Comparison of ENCODE assay signal across 29 mouse cellular contexts in genomic region chr3:99279718-99280117, GRCm38 (mm10). TPM values are rescaled to one million over a fixed set of nuclear protein-coding genes. Genes with fewer than 3 reads are reported as not detected.
"Had no signal": no experiment of that assay in that cellular context is flagged by ENCODE, and none has a peak within 500 bp of the region (broad histone marks: within the 10 kb centered on the region; RNA-seq: fewer than 3 reads in every experiment).

No protein-coding gene starts in this region.

- H3K4me3 ChIP-seq: embryonic facial prominence, embryonic 10.5 days; embryonic facial prominence, embryonic 12.5 days; embryonic facial prominence, embryonic 13.5 days; embryonic facial prominence, embryonic 15.5 days; erythroblast, embryonic 14.5 days; forebrain, embryonic 10.5 days; forebrain, embryonic 12.5 days; forebrain, embryonic 13.5 days; forebrain, embryonic 15.5 days; gastrocnemius, adult 2 months; heart, adult 2 months had no signal

- DNase-seq: cerebellum, adult 8-10 months; cerebellum, adult 9-10 months; cerebellum, adult 9-11 months; cerebellum, postnatal 10 days; cerebellum, postnatal 14 days; cerebellum, postnatal 25 days; cerebellum, postnatal 36 days; embryo, embryonic 11 days; forebrain, postnatal 0 days; gastrocnemius, adult 2 months; gastrocnemius, postnatal 10 days; gastrocnemius, postnatal 14 days; gastrocnemius, postnatal 25 days; gastrocnemius, postnatal 36 days; heart, adult 18-20 months; heart, adult 2 months had no signal

- H3K27me3 ChIP-seq: embryonic facial prominence, embryonic 15.5 days; forebrain, embryonic 15.5 days had no signal

- H3K4me2 ChIP-seq: embryonic facial prominence, embryonic 12.5 days; embryonic facial prominence, embryonic 13.5 days; embryonic facial prominence, embryonic 15.5 days; forebrain, embryonic 12.5 days; forebrain, embryonic 13.5 days; forebrain, embryonic 15.5 days had no signal

- H3K9me3 ChIP-seq: embryonic facial prominence, embryonic 10.5 days; embryonic facial prominence, embryonic 12.5 days; embryonic facial prominence, embryonic 13.5 days; embryonic facial prominence, embryonic 15.5 days; forebrain, embryonic 10.5 days; forebrain, embryonic 12.5 days; forebrain, embryonic 13.5 days; forebrain, embryonic 15.5 days had no signal

- H3K9ac ChIP-seq: embryonic facial prominence, embryonic 12.5 days; embryonic facial prominence, embryonic 13.5 days; embryonic facial prominence, embryonic 15.5 days; forebrain, embryonic 12.5 days; forebrain, embryonic 13.5 days; forebrain, embryonic 15.5 days; forebrain, postnatal 0 days had no signal

- H3K27ac ChIP-seq: embryonic facial prominence, embryonic 10.5 days; embryonic facial prominence, embryonic 12.5 days; embryonic facial prominence, embryonic 13.5 days; embryonic facial prominence, embryonic 15.5 days; forebrain, embryonic 10.5 days; forebrain, embryonic 12.5 days; forebrain, embryonic 13.5 days; forebrain, embryonic 15.5 days; gastrocnemius, adult 2 months; heart, adult 2 months had no signal

- H3K36me3 ChIP-seq: embryonic facial prominence, embryonic 10.5 days; embryonic facial prominence, embryonic 12.5 days; embryonic facial prominence, embryonic 13.5 days; embryonic facial prominence, embryonic 15.5 days; forebrain, embryonic 10.5 days; forebrain, embryonic 12.5 days; forebrain, embryonic 15.5 days had no signal

- H3K4me1 ChIP-seq: embryonic facial prominence, embryonic 12.5 days; embryonic facial prominence, embryonic 13.5 days; embryonic facial prominence, embryonic 15.5 days; forebrain, embryonic 12.5 days; forebrain, embryonic 15.5 days had no signal

- ATAC-seq: forebrain, embryonic 13.5 days; forebrain, embryonic 14.5 days; forebrain, embryonic 15.5 days; forebrain, embryonic 16.5 days; forebrain, postnatal 0 days had no signal

RNA-seq across cellular contexts. Expression of gene Tbx15, which starts 39.5 kb away (rescaled TPM):
- total RNA-seq: common myeloid progenitor, adult 5-6 weeks; granulocyte monocyte progenitor cell, adult 5-6 weeks had no signal
- polyA plus RNA-seq: erythroblast, embryonic 14.5 days had no signal
